Mouse (Mus musculus): ENCODE results near the gene Etnk1. TPM values are rescaled to one million over a fixed set of nuclear protein-coding genes. Genes with fewer than 3 reads are reported as not detected.
"Not testable (repeated sequence)": the region's sequence is repeated elsewhere in the genome, so short reads cannot be mapped to it uniquely, and the experiment has no call there.

The Etnk1 gene
- polyA plus RNA-seq, 1 experiment from 2014 or later = 32.1 TPM

GRCm38 (mm10) chr6:143171066-143171465, 4.0 kb downstream of the Etnk1 start:
- Histone ChIP-seq H3K9ac (ENCODE audit: low read length) (no peak overlapping the region), H3K27ac (ENCODE audit: low read depth, low read length) (no peak overlapping the region), H3K4me3 (ENCODE audit: low read depth, low read length) (no peak overlapping the region), H3K4me1 (replicated peaks; ENCODE audit: control insufficient read depth, insufficient read depth, low read length) (peaks cover 5% of the 10 kb centered on the region; the same call in 1 of the 2 replicates), H3K9me3 (ENCODE audit: control insufficient read depth, low read length) (no peaks in the 10 kb centered on the region), H3K36me3 (ENCODE audit: control insufficient read depth, insufficient read depth, low read length) (no peaks in the 10 kb centered on the region), H3K27me3 (ENCODE audit: control insufficient read depth, insufficient read depth, low read length) (peaks cover 2% of the 10 kb centered on the region), H3K4me2 (ENCODE audit: low read depth, low read length, severe bottlenecking) (no peak overlapping the region)
- ATAC-seq (replicated peaks; ENCODE audit: low FRiP score) = no peak
- 95% methylated on average over 8 of the region's 8 CpGs for WGBS
- DNase-seq (ENCODE audit: low spot score) = no peak

- DNase-seq (ENCODE audit: low spot score) (no peak), ATAC-seq (replicated peaks; ENCODE audit: low FRiP score) (no peak)
- Histone ChIP-seq H3K4me3 (ENCODE audit: low read depth, low read length) (no peak overlapping the region), H3K4me2 (ENCODE audit: low read depth, low read length, severe bottlenecking) (no peak overlapping the region), H3K4me1 (replicated peaks; ENCODE audit: control insufficient read depth, insufficient read depth, low read length) (peaks cover 5% of the 10 kb centered on the region; the same call in 1 of the 2 replicates), H3K36me3 (ENCODE audit: control insufficient read depth, insufficient read depth, low read length) (no peaks in the 10 kb centered on the region), H3K9me3 (ENCODE audit: control insufficient read depth, low read length) (no peaks in the 10 kb centered on the region), H3K9ac (ENCODE audit: low read length) (no peak overlapping the region), H3K27me3 (ENCODE audit: control insufficient read depth, insufficient read depth, low read length) (no peaks in the 10 kb centered on the region), H3K27ac (ENCODE audit: low read depth, low read length) (no peak overlapping the region)
- WGBS = 85% methylated on average over 11 of the region's 11 CpGs
Measured at GRCm38 (mm10) chr6:143171781-143172465, 4.9 kb downstream of the Etnk1 start.

- not testable (repeated sequence) for H3K4me3 ChIP-seq (ENCODE audit: low read depth, low read length); H3K27me3 ChIP-seq (ENCODE audit: control insufficient read depth, insufficient read depth, low read length); ATAC-seq (replicated peaks; ENCODE audit: low FRiP score); H3K4me1 ChIP-seq (replicated peaks; ENCODE audit: control insufficient read depth, insufficient read depth, low read length); H3K4me2 ChIP-seq (ENCODE audit: low read depth, low read length, severe bottlenecking); H3K9ac ChIP-seq (ENCODE audit: low read length); H3K9me3 ChIP-seq (ENCODE audit: control insufficient read depth, low read length); H3K36me3 ChIP-seq (ENCODE audit: control insufficient read depth, insufficient read depth, low read length); DNase-seq (ENCODE audit: low spot score); H3K27ac ChIP-seq (ENCODE audit: low read depth, low read length)
- WGBS = 97% methylated on average over 4 of the region's 4 CpGs
Measured at GRCm38 (mm10) chr6:143172683-143173082, 5.7 kb downstream of the Etnk1 start.

GRCm38 (mm10) chr6:143174226-143174625, 7.2 kb downstream of the Etnk1 start:
- DNase-seq (ENCODE audit: low spot score) (no peak), ATAC-seq (replicated peaks; ENCODE audit: low FRiP score) (no peak)
- H3K4me2 ChIP-seq (ENCODE audit: low read depth, low read length, severe bottlenecking) = no peak overlapping the region
- H3K9me3 ChIP-seq (ENCODE audit: control insufficient read depth, low read length) = no peaks in the 10 kb centered on the region
- H3K36me3 ChIP-seq (ENCODE audit: control insufficient read depth, insufficient read depth, low read length) = no peaks in the 10 kb centered on the region
- H3K27ac ChIP-seq (ENCODE audit: low read depth, low read length) = no peak overlapping the region
- no peaks in the 10 kb centered on the region for H3K4me1 ChIP-seq (replicated peaks; ENCODE audit: control insufficient read depth, insufficient read depth, low read length)
- no peak overlapping the region for H3K9ac ChIP-seq (ENCODE audit: low read length)
- WGBS = 94% methylated on average over 4 of the region's 4 CpGs
- no peak overlapping the region for H3K4me3 ChIP-seq (ENCODE audit: low read depth, low read length)
- no peaks in the 10 kb centered on the region for H3K27me3 ChIP-seq (ENCODE audit: control insufficient read depth, insufficient read depth, low read length)

GRCm38 (mm10) chr6:143174906-143175656, 8.1 kb downstream of the Etnk1 start:
- no peak overlapping the region for H3K4me3 ChIP-seq (ENCODE audit: low read depth, low read length)
- no peaks in the 10 kb centered on the region for H3K9me3 ChIP-seq (ENCODE audit: control insufficient read depth, low read length)
- WGBS = 51% methylated on average over 3 of the region's 3 CpGs
- H3K27me3 ChIP-seq (ENCODE audit: control insufficient read depth, insufficient read depth, low read length) = no peaks in the 10 kb centered on the region
- no peak for DNase-seq (ENCODE audit: low spot score)
- no peak overlapping the region for H3K27ac ChIP-seq (ENCODE audit: low read depth, low read length)
- no peak overlapping the region for H3K4me2 ChIP-seq (ENCODE audit: low read depth, low read length, severe bottlenecking)
- H3K36me3 ChIP-seq (ENCODE audit: control insufficient read depth, insufficient read depth, low read length) = no peaks in the 10 kb centered on the region
- H3K4me1 ChIP-seq (replicated peaks; ENCODE audit: control insufficient read depth, insufficient read depth, low read length) = no peaks in the 10 kb centered on the region
- 0 out of 2 replicates have a peak, but pooled peaks have one; percentile 28 for ATAC-seq (replicated peaks; ENCODE audit: low FRiP score)
- H3K9ac ChIP-seq (ENCODE audit: low read length) = no peak overlapping the region

- no peaks in the 10 kb centered on the region for H3K36me3 ChIP-seq (ENCODE audit: control insufficient read depth, insufficient read depth, low read length)
Measured at GRCm38 (mm10) chr6:143176076-143176475, 9.1 kb downstream of the Etnk1 start.

GRCm38 (mm10) chr6:143176591-143176990, 9.6 kb downstream of the Etnk1 start:
- Histone ChIP-seq H3K9ac (ENCODE audit: low read length) (no peak overlapping the region), H3K4me1 (replicated peaks; ENCODE audit: control insufficient read depth, insufficient read depth, low read length) (no peaks in the 10 kb centered on the region), H3K4me3 (ENCODE audit: low read depth, low read length) (no peak overlapping the region), H3K27me3 (ENCODE audit: control insufficient read depth, insufficient read depth, low read length) (no peaks in the 10 kb centered on the region), H3K4me2 (ENCODE audit: low read depth, low read length, severe bottlenecking) (no peak overlapping the region), H3K9me3 (ENCODE audit: control insufficient read depth, low read length) (no peaks in the 10 kb centered on the region), H3K27ac (ENCODE audit: low read depth, low read length) (no peak overlapping the region), H3K36me3 (ENCODE audit: control insufficient read depth, insufficient read depth, low read length) (no peaks in the 10 kb centered on the region; the same call in 1 of the 2 replicates)
- WGBS = 89% methylated on average over 9 of the region's 9 CpGs
- ATAC-seq (replicated peaks; ENCODE audit: low FRiP score) (no peak), DNase-seq (ENCODE audit: low spot score) (no peak)

More at GRCm38 (mm10) chr6:143176076-143176475, 9.1 kb downstream of the Etnk1 start:
- no peak overlapping the region for H3K4me3 ChIP-seq (ENCODE audit: low read depth, low read length)
- 95% methylated on average over 9 of the region's 9 CpGs for WGBS
- DNase-seq (ENCODE audit: low spot score) (no peak), ATAC-seq (replicated peaks; ENCODE audit: low FRiP score) (no peak)
- no peak overlapping the region for H3K9ac ChIP-seq (ENCODE audit: low read length)
- H3K4me1 ChIP-seq (replicated peaks; ENCODE audit: control insufficient read depth, insufficient read depth, low read length) = no peaks in the 10 kb centered on the region
- no peaks in the 10 kb centered on the region for H3K27me3 ChIP-seq (ENCODE audit: control insufficient read depth, insufficient read depth, low read length)
- no peaks in the 10 kb centered on the region for H3K9me3 ChIP-seq (ENCODE audit: control insufficient read depth, low read length)
- H3K27ac ChIP-seq (ENCODE audit: low read depth, low read length) = no peak overlapping the region
- no peak overlapping the region for H3K4me2 ChIP-seq (ENCODE audit: low read depth, low read length, severe bottlenecking)

GRCm38 (mm10) chr6:143179181-143179580, 12.2 kb downstream of the Etnk1 start:
- Histone ChIP-seq H3K27me3 (ENCODE audit: control insufficient read depth, insufficient read depth, low read length) (no peaks in the 10 kb centered on the region), H3K4me1 (replicated peaks; ENCODE audit: control insufficient read depth, insufficient read depth, low read length) (no peaks in the 10 kb centered on the region), H3K4me3 (ENCODE audit: low read depth, low read length) (no peak overlapping the region), H3K27ac (ENCODE audit: low read depth, low read length) (no peak overlapping the region), H3K9ac (ENCODE audit: low read length) (no peak overlapping the region), H3K9me3 (ENCODE audit: control insufficient read depth, low read length) (no peaks in the 10 kb centered on the region), H3K4me2 (ENCODE audit: low read depth, low read length, severe bottlenecking) (no peak overlapping the region), H3K36me3 (ENCODE audit: control insufficient read depth, insufficient read depth, low read length) (no peaks in the 10 kb centered on the region; the same call in 1 of the 2 replicates)
- 87% methylated on average over 4 of the region's 4 CpGs for WGBS
- DNase-seq (ENCODE audit: low spot score) = no peak
- no peak for ATAC-seq (replicated peaks; ENCODE audit: low FRiP score)

All from forebrain, embryonic 11.5 days (tissue).